Mouse (Mus musculus) kidney, adult 8-10 months (tissue): ENCODE measurements around the gene Spag7.

Experiments used
- DNase-seq, 2 experiments: peaks; one replicate each; pipeline ENCODE4 v3.0.0; 2022

The Spag7 gene

DNA sequence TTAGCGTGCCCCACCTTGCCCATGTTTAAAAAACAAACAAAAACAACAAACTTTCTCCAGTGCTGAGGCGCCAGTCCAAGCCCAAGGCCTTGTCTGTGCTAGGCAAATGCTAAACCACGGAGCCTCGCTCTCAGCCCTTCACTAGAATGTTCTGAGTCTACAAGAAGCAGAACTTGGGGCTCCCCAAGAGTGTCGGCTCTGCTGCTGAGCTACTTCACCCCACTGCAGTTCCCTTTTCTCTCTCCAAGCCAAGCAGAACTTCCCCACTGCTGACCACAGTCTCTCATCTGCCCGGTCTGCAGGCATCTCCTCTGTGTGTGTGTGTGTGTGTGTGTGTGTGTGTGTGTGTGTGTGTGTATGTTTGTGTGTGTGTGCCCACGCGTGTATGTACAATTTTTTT lies 10.7 kb upstream of the Spag7 start:
- no peak for DNase-seq

DNA sequence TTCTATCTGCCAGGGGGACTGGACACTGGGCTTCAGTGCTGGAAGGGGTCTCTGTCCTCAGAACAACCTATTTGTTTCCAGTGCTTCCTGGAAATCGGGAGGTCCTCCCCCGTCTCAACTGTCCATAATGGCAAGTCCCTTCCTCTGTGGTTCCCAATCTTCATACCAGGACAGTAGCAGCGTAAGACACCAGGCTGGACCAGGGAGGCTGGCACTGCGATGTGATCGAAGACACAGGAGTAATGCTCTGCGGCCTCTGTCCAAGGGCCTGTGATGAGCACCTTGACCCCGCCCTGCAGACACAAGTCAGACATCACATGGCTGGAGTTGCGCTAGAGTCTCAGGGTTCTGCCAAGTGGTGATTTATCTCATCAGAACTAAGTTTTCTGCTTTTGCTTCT lies 10.1 kb upstream of the Spag7 start:
- DNase-seq = no peak

DNA sequence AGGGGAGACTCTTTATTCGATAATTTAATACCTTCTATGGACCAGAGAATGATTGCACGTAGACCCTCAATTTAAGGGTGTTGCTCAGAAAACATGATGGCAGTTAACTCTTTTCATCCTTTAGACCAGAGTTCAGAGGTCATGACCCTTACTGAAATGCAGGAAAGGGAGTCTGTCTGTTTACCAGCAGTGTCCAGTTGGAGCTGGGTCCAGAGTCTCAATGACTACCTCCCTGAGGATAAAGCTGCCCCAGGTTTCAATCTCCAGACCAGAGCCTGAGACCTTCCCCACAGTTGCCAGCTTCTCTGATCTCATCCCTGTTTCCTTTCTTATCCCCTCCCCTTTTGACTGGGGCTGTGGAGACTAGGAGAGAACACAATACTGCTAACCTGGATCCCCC lies 9.4 kb upstream of the Spag7 start:
- no peak for DNase-seq

DNA sequence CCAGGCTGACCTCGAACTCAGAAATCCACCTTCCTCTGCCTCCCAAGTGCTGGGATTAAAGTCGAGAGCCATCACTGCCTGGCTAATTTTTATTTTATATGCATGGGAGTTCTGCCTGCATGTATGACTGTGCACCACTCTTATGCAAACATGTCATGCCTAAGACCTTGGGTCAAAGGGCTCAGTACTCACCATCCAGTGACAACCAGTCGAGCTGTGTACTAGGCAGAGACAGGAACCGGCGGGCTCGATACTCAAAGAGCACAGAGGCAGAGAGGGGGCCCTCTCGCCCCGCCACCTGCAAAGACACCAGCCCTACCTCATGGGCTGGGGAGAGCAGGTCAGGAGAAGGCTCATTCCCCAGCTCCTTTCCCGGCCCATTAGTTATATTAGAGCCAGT lies 8.9 kb upstream of the Spag7 start:
- no peak for DNase-seq

DNA sequence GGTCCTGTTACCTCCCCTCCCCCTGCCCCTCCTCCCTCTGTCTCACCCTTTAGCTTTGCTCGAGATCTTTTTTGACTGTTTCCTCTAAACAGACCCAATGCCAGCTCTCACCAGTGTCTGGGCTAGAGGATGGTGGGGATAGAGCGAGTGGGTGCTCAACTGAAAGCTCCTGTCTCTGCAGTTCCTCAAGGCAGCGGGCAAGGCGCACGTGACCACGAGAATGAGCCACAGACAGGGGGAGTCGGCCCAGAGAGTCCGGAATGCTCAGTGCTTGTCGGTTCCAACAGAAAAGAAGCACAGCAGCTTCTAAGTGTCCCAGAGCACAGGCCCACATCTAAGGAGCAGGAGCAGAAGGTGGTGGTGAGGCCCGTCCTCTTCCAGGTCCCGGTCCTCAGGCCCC lies 5.3 kb upstream of the Spag7 start:
- DNase-seq = no peak

DNA sequence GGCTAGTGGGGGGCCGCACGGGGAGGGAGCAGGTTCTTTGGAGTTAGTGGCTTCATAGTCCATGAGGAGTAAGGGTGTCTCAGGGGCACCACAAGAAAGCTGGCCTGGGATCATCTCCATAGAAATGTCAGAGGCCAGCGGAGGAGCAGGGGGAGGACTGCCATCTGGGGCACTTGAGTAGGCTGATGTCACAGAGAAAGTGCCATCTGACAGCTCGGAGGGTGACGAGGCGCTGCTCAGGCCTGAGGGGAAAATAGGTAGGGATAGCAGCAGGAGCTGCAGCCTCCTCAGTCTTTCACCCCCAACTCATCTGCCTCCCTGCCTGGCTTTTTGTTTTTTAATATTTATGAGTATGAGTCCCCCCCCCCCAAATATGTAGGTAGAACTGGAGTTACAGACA lies 4.8 kb upstream of the Spag7 start:
- no peak for DNase-seq

DNA sequence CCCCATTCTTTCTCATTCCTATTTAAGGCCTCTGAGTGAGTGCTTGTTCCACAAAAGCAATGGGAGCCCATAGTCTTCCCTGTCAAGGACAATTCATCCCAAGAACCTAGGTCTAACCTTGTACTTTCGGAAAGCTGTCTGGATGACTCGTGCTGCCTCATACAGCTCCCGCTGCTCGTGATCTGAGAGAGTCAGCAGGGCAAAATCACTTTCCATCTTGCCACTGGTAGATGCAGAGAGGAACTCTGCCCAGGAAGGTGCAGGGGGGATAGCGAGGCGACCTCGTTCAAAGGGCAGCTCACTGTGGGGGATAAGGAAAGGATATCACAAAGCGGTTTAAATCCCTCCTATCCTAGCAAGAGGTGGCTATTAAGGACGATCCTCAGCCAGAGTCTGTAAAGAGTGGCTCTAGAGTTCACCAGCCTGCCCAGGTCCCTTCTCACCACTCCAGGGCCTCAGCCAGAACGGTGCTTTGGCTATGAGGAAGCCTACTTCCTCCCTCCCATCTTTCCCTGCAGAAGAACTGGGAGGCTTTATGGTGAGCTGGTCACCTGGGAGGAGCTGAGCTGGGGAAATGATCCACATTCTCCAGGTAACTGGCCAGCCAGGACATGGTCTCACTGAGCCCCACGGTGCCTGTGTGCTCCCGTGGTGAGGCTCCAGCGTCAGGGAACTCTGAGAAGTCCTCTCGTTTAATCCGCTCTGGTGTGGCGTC lies 2.3 kb upstream of the Spag7 start:
- no peak for DNase-seq

DNA sequence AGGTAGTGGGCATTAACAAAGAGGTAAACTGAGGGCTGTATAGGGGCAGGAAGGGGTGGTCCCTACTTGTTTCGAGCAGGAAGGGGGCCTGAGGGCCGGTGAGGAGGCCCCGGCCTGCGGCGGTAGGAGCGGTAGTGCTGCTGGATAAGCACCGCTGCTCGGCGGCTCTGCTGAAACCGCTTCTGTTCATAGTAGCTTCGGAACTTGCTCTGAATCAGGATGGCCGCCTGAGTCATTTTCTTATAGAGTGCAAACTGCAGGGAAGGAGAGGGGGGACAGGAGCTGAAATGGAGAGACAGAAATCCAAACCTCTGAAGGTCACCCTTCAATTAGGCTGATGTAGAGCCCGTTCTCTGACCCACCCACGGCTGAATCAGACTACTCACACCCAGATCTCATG lies 1.3 kb upstream of the Spag7 start:
- DNase-seq = no peak

DNA sequence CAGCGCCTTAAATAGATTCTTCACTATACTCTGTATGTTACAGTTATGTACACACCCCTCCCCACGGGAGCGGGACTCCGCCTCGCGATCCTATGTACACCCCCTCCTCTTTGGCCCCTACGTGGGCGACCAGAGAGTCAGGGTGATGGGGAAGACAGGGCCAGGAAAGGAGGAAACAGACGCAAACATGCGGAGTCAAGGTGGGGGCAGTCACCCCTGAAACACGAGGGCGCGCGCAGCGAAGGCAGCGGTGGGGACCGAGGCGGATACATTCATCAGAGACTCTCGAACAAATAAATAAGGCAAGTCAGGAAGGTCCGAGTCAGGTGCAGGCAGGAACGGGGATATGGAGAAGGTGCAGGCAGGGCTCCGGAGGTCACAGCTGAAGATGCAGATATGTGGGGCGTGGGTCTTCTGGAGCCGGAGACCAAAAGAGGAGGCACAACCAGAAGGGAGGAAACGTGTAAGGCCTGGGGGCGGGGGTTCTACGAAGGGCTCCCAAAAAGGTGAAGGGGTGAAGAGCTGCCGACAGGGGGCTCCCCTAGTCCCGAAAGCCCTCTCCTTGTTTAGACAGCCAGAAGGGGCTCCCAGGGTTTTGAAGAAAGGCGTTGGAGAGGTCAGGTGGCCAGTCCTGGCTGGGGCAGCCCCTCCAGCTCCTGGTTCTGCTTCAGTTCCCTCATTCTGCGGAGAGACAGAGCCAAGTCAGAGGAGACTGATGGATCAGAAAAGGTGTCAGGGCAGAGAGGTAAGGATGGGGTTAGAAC lies 548 bp upstream of the Spag7 start:
- peak; percentile 65 to 77 for DNase-seq

DNA sequence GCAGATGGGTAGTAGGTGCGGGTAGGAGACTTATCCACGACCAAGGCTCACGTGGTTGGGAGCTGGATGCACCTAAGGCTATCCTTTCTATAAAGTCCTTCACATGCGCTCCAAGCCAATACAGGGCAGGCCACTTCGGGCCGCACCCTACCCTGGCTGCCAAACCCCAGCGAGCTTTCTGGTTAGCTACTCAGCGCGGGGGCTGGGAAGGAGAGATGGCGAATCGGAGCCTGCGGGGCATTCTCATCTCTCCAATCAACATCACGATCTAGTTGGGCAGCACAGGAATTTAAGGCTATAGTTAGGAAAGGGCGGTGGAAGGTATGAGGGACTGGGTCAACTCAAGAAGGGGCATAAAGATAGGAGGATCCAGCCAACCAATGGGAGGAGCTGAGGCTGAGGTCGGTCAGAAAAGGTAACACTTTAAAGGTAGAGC lies 863 bp downstream of the Spag7 start:
- DNase-seq = no peak

DNA sequence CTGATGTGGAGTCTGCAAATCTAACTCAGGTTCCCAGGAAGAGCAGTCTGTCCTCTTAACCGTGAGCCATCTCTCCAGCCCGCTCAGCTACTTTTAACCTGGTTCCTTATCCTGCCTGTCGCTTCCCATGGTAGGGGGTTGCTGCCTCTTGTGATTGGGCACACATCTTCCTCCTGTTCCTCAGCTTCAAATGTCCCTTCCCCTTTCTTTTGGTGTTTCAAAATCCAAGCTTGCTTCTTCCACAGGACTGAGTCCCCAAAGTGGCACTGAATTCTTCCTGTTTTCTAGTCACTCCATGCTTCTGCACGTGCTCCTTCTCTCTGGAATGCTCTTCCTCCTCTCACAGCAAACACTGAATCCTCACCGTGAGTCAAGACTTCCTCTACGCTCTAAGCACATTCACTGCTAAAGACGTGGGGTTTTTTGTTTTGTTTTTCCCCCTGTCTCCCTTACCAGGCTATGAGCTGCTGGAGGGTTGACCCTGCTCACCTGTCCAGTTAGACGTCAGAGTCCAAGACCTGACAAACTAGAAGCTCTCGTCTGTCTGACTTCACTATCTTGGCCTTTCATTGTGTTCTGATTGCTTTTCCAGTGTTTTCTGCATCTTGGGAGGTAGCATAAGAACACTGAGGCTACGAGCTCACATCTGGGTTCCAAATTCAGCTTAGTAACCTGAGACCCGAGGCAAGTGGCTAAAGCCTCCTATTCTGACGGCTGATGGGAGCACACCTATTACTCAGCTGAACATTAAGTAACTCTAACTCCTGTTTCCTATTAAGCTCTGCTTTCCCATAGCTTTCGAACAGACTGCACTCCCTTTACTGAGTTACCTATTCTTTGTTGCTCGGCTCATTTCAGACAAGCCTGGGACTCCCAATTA lies 1.7 kb downstream of the Spag7 start:
- no peak for DNase-seq

DNA sequence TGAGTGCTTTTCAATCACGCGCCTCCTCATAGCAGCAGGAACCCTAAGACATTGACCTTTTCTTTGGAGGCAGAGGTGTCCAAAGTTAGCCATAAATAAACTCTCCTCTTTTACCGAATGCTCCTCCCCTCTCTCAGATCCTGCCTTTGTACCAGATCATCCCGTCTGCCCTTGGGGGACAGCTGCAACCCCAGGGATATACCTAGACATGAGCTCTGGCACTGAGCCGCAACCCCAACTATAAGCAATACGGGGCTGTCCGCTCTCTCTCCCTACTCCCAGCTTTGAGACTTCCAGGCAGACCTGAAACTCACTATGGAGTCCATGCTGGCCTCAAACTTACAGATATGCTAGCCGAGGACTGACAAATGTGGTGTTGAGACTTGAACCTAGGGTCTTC lies 2.5 kb downstream of the Spag7 start:
- no peak for DNase-seq

DNA sequence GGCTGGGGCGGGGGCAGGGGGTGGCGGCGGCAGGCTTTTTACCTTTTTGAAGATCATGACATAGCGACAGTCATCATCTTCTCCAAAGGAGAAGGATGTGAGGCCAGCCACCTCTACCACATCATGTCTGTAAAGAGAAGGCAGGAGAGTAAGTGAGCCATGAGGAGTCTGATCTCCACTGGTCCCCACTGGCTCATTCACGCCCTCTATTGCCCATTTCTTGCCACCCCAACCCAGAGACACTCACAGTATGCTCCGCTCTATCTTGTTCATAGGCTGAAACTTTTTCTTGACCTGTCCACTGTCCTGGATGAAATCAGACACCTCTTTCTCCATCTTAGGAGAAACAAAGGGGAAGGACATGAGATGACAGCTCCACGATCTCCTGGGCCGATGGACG lies 4.5 kb downstream of the Spag7 start:
- DNase-seq = no peak

DNA sequence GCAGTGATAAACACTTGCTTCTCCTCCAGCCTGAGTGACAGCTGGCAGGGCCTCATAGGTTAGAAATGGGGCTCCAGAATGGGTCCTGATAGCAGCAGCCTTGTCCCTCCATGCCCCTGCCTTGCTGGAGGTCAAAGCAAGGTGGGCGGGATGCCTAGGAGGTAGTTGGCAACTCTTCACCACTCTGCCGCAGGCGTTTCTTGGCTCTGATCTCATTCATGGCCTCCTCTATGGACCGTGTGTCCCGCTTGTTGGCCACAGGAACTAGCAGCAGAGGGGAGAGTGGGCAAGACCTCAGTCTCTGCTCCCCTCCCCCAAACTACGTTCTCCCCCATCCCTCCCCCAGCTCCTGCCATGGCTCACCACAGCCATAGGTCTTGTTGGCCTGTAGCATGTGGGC lies 5.3 kb downstream of the Spag7 start:
- DNase-seq = no peak

DNA sequence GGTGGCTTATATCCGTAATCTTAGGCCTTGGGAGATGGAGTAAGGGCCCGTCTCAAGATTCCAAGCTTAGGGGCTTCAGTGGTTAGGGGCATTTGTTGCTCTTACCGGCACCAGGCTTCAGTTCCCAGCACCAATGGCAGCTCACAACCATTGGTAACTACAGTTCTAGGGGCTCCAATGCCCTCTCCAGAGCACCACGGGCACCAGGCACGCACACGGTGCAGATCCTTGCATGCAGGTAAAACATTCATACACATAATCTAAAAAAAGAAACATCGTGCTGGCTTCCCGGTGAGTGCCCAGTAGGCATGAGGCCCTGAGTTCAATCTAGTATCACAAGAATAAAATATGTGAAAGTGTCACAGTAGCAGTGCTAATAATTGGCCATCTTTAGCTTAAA lies 6.1 kb downstream of the Spag7 start:
- DNase-seq = no peak

DNA sequence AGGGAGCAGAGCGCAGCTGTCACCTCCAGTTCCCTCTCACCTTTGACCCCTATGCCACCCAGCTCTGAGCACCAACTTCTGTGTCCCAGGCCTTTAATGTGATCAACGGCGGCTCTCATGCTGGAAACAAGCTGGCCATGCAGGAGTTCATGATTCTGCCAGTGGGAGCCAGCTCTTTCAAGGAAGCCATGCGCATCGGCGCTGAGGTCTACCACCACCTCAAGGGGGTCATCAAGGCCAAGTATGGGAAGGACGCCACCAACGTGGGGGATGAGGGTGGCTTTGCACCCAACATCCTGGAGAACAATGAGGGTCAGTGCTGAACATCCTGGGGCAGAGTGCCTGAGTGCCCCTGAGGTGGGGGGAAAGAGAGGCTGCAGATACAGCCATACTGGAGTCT lies 8.6 kb downstream of the Spag7 start:
- no peak for DNase-seq

DNA sequence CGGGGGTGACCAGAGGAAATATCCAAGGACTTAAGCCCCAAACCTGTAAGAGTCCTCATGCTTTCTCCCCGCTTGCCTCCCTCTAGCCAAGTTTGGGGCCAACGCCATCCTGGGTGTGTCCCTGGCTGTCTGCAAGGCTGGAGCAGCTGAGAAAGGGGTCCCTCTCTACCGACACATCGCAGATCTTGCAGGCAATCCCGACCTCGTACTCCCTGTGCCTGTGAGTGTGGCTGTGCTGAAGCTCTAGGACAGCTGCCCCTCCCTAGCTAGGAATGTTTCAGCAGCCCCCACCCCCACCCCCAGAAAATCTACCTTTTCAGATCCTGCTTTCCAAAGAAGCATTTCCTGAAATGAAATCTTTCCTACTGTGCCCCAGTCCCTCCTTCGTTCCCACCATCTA lies 10.3 kb downstream of the Spag7 start:
- no peak for DNase-seq

DNA sequence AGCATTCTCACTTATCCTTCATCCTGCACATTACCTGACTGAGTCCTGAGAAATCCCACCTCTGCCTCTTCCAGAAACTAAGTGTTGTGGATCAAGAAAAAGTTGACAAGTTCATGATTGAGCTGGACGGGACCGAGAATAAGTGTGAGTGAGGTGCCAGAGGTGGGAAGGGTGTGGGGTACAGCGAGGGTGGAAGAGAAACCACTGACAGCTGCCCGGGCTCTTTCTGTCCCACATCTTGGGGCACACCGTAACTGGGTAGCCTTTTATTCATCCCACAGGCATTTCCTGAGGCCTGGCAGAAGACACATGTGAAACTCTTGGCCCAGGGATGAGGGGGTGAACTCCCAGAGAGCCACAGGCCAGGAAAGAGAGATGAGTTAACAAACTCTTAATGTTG lies 10.7 kb downstream of the Spag7 start:
- no peak for DNase-seq

DNA sequence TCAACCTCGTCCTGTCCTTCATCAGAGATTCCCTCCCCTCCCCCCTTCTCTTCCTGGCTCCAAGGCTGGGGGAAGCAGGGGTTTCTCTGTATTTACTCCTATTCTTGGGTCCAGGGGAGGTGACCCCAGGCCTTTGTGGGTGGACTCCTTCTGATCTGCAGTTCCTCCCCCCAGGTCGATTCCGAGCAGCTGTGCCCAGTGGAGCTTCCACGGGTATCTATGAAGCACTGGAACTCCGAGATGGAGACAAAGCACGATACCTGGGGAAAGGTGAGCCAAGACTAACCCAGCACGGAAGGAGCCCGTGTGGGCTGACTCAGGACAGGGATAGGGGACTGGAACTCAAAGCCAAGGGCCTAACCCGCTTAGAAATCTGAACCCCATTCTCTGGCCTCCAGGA lies 11.2 kb downstream of the Spag7 start:
- DNase-seq = no peak

DNA sequence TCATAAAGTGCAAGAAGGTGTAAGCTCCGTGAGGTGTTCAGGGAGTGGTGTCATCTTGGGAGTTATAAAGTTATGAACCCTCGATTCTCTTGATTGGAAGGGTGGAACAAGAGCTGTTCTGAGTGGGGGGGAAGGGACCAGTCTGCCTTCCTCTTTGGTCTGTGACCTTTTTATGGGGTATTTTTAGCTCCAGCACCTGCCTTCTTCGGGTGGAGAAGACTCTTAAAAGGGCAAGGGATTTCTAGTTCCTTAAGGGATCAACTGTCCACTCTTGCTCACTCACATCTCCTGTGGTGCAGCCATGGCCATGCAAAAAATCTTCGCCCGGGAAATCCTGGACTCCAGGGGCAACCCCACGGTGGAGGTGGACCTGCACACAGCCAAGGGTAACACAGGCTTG lies 11.6 kb downstream of the Spag7 start:
- no peak for DNase-seq

DNA sequence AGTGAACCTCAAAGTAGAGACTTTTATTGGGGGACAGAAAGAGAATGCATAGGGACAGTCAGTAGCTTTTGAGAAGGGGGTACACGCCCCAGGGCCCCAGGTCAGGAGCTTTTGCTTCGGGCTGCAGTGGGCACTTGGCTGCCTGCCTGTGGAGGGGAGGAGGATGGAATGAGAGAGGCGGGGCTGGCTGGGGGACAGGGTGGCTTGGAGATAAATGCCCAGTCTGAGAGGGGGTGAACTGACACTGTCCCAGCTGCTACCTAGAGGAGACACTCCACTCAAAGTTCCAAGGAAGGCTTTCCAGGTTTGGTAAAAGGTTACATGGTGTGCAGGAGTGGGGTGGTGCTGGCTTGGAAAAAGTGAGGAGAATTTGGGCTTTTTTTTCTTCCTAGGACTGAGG lies 12.3 kb downstream of the Spag7 start, which contains the start of gene Eno3:
Gene Eno3 (plus strand): TSS at position 239 of the 400 bp plus-strand sequence.
- DNase-seq = no peak

DNA sequence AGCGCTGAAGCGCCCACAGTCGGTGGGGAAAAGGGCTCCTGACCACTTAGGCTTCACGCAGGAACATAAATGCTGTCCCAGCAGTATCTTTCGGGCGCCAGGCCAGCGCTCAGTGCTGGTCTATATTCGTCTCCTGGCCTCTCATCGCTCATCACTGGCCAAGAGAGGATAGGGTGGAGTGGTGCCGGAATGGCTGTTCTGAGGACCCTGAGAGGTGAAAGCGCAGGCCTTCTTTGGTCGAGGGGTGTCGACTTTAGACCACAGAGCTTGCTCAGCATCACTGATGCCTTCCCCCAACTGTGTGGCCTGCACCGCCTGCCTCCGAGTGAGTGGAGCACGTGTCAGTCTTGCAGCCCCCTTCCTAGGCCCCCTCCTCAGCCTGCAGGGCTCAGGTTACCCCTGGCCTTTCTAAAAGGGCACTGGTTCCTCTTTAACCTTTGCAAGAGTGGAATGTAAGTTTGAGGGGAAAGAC lies 12.7 kb downstream of the Spag7 start:
- DNase-seq = peak in 1 of 2 experiments; percentile 55
